Mouse (Mus musculus) hindbrain, embryonic 16.5 days (tissue): ENCODE results near the gene Vmn1r220. TPM values are rescaled to one million over a fixed set of nuclear protein-coding genes. Genes with fewer than 3 reads are reported as not detected.

Source experiments
- polyA plus RNA-seq: library from polyadenylated mRNA; unstranded; fragments of >200 nt; fragmentation: Nextera tagmentation; extraction: Ambion mirVana; gene quantifications from 2 replicates; pipeline ENCODE4 v1.2.1, GENCODE M21; 2015

The Vmn1r220 gene
- polyA plus RNA-seq, 1 experiment from 2014 or later = not detected

Other genes with a start within 250 kb of the Vmn1r220 start
- gene Vmn1r213, start 180.3 kb downstream of the Vmn1r220 start, polyA plus RNA-seq = not detected in 2 replicates
- not detected in 2 replicates for gene Vmn1r214, start 157.6 kb downstream of the Vmn1r220 start, polyA plus RNA-seq
- not detected in 2 replicates for gene Vmn1r215, start 120.0 kb downstream of the Vmn1r220 start, polyA plus RNA-seq
- not detected in 2 replicates for gene Vmn1r217, start 69.7 kb downstream of the Vmn1r220 start, polyA plus RNA-seq
- not detected in 2 replicates for gene Vmn1r218, start 54.8 kb downstream of the Vmn1r220 start, polyA plus RNA-seq
- gene Vmn1r219, start 28.7 kb downstream of the Vmn1r220 start, polyA plus RNA-seq = not detected in 2 replicates
- not detected in 2 replicates for gene Vmn1r221, start 26.2 kb upstream of the Vmn1r220 start, polyA plus RNA-seq
- gene Vmn1r222, start 48.0 kb upstream of the Vmn1r220 start, polyA plus RNA-seq = not detected in 2 replicates
- gene Vmn1r223, start 59.2 kb upstream of the Vmn1r220 start, polyA plus RNA-seq = not detected in 2 replicates
- 46.2 and 48.2 TPM in 2 replicates for gene Zfp322a, start 181.2 kb upstream of the Vmn1r220 start, polyA plus RNA-seq
- 9.8 and 10.1 TPM in 2 replicates for gene Abt1, start 235.9 kb upstream of the Vmn1r220 start, polyA plus RNA-seq